Mouse (Mus musculus) A20 (cell line): Measurements from ENCODE around the gene Prss27.

Source experiments
- DNase-seq: peaks from one replicate; pipeline ENCODE4 v3.0.0-alpha.2; 2011; ENCODE audit warnings: low read depth, low spot score

Gene Prss27

DNA sequence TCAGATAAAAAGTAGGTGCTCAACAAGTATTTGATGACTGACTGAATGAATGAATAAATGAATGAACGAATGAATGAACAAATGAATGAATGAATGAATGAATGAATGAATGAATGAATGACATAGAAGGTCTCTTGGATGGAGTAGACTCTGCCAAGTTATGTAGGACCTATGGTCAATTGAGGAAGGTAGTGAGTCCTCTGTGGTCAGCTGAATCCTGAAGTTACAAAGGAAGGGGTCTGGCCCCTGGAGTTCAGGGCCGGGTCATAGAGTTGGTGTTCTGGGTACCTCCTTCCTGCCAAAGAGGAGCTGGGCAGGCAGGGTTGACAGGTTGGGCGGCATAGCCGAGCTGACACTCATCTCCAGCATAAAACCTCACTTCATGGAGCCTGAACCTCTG lies at the start of gene Prss27:
Gene Prss27, plus strand, starts transcription at position 301 of the 400 bp plus-strand sequence.
- DNase-seq, result no peak

DNA sequence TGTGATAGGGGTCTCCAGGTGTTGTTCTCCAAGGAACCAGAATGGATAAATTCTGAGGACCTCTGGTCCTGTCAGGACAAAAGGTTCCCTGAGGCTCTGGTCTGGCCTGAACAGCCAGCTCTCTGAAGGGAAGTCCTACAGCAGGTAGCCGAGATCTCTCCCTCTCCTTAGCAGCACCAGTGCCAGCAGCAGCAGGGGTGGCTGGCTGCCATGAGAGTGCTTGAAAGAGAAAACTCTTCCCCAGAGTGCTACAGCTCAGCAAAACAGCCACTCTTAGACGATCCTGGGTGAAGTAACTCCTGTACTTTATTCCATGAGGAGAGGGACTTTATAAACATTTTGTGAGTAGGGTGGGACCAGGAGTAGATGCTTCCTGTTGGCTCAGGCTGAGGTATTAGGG lies 48.1 kb upstream of the Prss27 start:
- no peak for DNase-seq

DNA sequence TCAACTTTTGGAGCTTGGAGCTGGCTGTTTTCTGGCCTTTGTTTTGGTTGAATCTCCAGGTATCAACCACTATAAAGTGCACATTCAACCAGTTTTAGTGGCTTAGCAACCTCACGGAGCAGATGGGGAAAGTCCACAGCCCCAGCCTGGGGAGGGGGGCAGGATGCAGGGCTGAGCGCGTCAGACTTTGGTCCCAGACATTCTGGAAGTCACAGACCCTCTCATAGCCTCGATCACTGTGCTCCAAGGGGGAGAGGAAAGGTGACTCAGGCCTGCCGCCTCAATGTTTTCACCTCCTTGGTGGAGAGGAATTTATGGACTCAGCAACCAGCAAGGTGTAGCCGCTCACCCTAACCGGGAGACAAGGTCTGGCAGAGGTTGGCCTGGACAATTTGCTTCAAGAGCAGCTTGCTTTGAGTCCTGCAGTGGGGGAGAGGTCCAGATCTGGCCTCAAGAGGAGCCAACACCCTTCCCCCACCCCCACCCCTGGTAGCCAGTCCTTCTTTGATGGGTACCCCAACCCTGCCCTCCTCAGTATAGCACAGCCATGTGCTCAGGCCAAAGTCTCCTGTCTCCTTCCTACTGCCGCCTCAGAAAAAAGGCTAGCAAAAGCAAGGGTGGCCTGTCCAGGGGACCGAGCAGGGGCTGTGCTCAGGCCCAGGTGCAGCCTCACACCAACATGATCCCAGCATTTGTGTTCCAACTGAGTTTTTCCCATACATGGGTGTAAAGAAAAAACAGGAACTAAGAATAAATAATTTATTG lies 45.0 kb upstream of the Prss27 start:
- DNase-seq, result no peak

DNA sequence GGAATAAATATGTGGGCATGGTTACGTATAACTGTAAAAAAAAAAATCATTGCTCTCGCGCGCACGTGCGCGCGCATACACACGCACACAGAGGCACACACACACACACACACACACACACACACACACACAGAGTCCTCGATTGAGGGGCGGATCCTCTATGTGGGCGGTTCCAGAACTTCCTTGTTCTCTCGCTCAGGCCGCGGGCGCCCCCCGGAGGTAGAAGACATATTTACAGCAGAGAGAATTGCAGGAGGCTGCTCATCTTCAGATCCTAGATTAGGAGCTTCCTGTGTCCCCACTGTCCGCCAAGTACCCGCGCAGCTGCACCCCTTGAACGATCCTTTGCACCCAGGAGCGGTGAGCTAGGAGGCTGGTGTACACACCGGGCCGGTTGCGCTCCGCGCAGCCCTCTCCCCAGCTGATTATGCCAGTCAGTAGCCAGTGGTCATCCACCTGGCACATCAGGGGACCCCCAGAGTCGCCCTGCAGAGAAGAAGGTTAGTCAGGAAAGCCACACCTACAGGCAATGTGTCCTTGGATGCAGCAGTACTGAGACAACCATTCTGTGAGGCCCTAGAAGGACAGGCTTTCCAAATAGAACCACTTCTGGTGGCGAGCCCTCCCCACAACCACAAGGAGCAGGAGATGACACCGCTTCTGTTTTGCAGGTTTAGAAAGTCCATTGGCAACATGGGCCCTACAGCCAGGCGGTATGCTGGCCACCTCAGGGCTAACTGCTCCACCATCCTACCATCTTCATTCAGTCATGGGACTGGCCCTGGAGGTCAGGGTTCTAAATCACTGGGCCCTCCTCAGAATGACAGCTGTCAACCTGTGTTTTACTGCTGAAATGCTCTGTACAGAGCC lies 44.1 kb upstream of the Prss27 start:
- DNase-seq, result peak; percentile 89

DNA sequence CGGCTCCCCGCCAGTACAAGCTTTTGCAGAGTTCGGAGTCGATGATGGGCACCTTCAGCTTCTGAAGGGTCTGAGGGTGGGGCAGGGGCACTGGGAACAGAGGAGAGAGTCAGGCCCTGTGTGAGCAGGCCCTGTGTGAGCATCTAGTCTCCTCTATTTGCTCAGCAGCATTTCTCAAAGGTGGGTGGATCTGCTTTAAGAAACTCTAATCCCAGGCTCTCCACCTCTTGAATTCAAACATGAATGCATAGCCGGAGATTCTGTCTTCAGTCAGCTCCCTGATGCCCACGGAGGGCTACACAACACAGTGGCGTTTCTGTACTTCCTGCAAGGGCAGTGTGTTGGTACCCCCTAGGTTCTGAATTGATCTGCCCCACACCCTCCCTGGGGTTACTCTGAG lies 43.3 kb upstream of the Prss27 start:
- no peak for DNase-seq

DNA sequence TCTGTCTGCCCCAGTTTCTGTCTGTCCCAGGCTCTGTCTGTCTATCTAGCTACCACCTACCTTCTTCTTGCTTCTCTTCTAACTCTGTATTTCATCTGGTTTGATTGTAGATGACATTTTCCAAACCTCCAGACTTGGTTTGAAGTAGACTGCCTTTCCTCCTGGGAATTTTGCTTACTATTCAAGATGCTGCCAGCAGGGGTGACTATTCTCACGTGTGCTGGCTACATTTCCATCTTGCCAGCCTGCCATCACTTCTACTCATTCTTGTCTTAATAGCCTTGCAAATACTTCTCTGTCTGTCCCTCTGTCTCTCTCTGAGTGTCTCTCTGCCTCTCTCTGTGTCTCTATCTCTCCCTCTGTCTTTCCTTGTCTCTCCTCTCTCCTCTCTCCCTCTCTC lies 42.5 kb upstream of the Prss27 start:
- DNase-seq, result no peak

DNA sequence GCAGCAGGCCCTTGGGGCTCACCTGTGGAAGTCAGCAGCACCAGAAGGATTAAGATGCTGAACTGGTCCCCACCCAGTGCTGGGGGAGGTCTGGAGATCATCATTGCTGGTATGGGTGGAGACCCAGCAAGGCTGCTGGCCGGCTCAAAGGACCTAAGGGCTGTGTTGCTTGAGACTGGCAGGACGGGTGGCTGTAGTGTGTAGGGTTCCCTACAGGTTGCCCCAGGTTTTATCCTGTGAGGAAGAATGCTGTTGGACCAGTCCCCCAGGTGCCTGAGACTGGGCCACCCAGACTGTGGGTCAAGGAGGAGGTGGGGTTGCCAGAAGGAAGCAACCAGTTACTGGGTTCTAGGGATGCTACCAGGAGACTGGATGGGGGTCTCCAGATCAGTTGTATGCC lies 40.0 kb upstream of the Prss27 start, which contains the start of gene Prss22:
Gene Prss22, minus strand, starts transcription at position 200 of the 400 bp plus-strand sequence.
- no peak for DNase-seq

DNA sequence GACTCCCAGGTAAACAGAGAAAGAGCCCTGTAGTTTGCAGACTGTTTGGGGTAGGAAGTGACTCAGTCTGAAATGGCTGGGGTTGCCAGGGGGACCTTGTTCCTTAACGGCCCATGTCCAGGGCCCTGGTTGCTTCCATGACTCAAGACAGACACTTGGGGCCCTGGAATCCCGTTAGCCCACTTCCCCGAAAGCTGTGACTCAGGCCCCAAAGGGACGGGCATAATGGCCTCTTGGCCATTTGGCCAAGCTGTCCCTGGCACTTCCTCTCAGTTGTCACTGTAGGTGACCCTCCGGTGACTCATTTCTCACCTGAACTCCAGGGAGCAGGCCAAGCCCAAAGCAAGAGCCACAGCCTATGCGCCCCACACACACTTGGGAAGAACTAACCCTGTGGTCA lies 39.6 kb upstream of the Prss27 start:
- DNase-seq, result no peak

DNA sequence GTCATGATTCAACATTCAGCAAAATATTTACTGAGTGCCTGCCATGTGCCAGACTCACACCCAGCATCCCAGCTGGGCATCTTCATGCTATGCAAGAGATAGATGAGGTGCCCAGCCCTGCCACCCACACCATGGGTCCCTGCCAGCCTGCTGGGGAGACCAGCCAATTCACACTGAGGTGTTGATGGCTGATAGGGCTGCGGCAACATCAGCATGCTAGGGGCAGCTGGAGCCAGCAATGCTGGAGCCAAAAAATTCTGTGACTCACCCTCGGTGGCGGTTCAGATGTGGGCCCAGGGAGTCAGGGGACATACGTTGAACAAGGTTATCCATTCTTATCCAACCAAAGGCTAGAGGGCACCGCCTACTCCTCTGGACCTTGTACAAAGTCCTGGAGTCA lies 37.5 kb upstream of the Prss27 start:
- no peak for DNase-seq

DNA sequence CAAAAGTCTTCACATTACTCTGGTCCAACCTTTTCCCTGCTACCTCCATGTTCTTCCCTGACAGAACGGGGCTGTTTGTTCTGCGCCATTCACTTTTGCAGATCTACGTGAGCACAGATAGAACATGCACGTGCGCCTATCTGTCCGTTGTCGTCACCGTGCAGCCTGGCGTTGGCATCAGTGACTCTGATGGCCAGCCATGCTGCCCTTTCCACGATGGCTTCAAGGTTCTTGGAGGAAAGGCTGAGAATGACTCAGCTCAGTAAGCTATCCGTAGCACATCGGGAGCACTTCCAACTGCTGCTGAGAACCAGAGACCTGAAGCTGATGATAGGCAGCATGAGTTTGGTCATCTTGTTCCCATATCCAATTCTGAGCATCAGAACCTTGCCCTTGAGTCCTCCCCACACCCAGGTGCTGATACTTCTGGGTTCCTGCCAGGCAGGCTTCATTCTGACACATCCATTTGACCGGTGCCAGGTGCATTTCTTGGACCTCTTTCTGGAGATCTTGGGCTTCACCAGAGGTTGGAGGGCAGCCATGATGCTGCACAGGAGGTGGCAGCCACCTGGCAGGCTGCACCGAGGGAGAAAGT lies 33.8 kb upstream of the Prss27 start:
- no peak for DNase-seq

DNA sequence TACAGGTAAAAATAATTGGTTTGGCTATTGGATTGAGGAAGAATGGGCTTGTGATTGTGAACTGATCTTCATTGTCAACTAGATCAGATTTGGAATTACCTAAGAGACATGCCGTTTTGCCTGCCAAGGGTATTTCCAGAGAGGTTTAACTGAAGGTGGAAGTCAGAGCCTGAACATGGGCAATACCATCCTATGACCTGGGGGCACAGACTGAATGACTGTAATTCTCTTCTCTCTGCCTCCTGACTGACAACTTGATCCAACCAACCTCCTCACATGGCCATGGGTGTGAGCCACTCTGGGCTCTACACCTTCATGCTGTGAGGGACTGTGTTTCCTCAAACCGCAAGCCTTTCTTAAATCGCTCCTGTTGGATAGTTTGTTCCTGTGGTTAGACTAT lies 32.9 kb upstream of the Prss27 start:
- no peak for DNase-seq

DNA sequence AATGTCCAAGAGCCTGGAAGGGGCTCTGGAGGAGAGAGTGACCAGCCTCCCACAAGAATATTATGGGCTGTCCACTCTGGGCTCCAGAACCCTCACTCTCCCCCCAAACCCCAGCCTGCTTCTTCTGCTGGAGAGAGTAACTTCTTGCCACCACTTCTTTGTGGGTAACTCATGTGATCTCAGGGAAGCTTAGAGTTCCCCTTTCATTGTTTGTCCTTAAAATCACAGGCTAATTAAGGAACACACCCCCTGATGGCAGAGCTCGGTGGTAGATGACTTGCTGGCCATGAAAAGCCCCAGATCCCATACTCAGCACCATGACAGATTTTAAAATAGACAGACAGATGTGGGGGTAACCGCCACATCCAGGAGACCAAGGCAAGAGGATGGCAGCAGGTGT lies 31.0 kb upstream of the Prss27 start:
- peak; percentile 54 for DNase-seq

DNA sequence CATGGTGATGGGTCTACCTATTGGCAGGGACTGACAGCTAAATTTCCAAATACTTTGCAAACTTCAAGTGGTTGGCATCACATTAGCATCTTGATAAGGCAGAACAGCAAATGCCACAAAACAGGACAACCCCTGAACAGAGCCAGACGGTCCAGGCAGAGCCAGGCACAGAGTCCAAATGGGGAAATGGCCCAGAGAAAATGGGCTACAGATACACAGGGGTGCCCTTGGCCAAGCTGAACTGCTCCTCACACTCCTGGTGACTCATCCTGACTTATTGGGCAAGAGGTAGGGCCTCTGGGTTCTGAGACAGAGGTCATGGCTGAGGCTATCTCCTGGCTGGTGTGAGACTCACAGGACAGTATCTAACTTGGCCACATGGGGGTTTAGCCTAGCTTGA lies 30.6 kb upstream of the Prss27 start:
- DNase-seq, result peak; percentile 6

DNA sequence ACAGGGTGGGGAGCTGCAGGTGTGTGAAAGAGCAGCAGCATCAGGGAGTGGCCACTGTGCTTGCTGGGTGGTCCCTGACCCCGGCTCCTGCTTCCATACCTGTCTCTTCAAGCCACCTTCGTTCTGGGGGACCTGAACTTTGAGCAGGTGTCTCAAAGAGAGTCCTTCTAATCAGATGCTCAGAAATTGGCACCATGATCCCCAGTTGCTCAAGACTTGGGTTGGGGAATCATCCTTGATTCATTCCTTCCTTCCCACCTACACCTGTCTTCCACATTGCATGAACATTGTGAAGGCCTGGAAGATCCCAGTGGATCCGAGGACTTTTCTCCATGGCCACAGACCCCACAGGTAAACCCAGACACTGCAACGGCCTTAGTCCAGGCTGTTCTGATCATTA lies 29.8 kb upstream of the Prss27 start:
- DNase-seq, result no peak

DNA sequence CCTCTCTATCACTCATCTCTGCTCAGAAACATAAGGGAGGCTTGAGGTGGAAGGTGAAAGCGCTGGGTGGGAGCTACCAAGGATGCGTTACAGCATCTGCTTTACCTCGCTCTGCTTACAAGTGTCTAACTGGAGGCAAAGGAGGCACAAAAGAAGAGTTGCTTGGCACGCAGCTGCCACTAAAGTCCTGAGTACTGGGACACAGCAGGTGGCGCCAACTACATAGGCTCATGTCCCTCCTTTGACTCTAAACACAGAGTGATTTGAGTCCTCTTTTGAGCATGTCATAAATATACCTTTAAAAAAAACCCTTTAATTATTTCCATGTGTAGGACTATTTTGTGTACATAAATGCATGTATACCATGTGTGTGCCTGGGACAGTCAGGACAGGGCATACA lies 28.3 kb upstream of the Prss27 start:
- DNase-seq, result peak; percentile 24

DNA sequence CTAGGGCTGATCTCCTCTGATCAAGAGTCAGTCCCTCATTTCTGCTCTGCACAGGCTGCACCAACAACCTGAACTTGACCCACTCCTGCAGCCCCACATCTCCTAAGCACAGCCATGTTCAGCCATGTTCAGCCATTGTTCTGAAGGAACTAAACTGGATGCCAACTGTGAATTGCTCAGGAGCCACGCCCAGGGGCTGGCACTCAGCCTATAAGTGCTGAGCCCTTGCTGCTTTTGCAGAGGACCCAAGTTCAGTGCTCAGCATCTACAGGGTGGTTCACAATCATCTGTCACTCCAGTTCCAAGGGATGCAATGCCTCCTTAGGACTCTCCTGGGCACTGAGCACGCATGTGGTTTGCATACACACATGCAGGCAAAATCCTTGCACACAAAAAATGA lies 25.0 kb upstream of the Prss27 start:
- no peak for DNase-seq

DNA sequence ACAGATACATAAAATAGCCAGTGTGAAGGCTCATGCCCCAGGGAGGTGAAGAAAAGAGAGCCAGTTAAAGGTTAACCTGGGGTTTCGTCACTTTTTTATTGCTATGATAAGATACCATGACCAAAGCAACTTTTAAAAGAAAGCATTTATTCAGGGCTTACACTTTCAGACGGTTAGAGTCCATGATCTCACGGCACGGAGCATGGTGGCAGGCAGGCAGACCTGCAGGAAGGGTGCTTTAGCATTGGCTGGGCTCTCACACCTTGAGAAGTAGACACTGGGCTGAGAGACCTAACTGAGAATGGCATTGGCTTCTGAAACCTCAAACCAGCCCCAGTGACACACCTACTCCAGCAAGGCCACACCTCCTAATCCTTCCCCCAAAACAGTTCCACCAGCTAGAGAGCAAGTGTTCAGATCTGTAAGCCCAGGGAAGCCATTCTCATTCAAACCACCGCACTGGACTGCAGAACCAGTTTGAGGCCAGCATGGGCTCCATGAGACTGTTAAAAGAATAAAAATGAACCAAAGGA lies 23.4 kb upstream of the Prss27 start:
- DNase-seq, result no peak

DNA sequence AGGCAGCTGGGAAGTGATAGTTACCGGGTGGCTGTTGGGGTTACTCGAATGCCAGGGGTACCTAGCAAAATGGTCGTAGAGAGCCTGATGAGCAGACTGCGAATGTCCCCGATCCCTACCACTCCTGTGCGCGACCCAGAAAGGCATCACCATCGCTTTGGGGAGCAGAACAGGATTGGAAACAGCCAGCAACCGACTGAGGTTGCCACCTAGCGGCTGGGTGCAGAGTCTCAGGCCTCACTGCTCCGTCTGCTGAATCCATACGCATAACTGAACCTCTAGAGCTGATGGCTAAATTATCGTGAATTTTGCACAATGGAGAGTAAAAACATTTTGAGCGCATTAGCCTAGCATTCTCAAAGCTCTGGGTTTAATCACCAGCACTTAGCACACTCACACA lies 22.2 kb upstream of the Prss27 start:
- peak; percentile 53 for DNase-seq

DNA sequence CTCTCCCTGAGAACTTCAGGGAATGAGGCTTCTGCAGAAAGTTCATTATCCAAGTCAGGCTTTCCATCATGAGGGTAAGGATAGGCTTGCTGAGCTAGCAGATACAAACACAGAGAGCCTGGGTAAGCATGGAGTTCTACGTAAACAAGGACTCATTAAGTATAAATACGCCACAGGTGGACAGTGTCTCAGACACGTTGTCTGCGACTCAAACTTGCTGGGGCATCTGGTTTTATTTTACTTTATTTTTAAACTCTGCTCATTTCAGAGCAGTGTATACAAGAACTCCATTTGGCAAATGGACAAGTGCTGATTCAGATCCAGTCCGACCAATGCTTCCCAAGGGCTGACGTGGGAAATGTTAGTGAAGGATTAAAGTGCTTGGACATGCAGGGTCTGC lies 17.2 kb upstream of the Prss27 start:
- DNase-seq, result no peak

DNA sequence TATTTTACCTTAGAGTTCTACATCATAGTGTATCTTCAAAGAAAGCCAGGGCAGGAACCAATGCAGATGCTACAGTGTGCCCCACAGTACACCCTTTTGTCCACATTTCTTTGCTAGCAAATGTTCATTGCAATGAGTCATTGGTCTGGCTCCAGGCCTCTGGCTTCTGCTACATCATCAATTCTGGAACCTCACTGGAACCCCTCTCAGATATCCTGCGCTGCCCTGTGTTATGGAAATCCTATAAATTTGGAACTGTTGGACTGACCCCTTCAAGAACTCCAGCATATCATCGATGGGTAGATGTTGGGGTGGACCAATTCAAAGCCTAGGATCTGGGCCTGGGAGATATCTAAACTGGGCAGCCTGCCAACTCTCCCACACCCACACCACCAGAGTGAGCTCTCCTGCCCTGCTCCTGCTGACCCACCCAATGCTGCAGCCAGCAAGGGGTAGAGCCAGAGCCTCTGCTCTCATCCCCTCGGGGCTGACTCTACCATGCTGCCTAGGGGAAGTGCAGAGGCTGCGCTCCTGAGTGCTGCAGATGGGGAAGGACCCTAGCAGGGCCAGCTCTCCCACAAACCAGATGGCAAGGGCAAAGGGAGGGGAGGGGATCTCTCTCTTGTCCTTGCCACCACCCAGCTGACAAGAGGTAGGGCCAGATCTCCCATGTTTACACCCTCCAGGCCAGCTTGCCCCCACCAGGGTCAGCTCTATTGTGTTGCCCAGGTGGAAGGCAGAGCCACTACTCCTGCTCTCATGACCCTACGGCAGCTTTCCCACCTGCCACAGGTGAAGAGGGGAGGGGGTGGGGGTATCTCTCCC lies 16.4 kb upstream of the Prss27 start:
- DNase-seq, result no peak

DNA sequence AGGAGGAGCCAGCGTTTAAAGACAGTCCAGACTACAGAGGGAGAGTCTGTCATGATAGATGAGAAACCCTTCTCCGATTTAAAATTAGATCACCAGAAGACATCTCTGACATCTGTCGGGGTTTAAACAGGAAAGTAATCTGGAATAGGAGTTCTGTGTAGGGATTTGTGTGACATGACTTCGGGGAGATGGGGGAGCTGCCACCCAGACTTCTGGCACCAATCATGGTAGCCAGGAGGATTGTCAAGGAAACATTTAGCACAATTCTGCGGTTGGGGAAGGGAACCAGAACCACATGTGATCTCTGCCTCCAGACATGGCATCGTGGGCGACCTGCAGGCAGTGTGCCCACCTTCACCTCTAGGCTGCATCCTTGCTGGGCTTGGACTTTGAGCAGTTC lies 8.5 kb upstream of the Prss27 start:
- DNase-seq, result no peak
